Mouse (Mus musculus): ENCODE measurements around the gene Atp1a2. TPM values are rescaled to one million over a fixed set of nuclear protein-coding genes. Genes with fewer than 3 reads are reported as not detected.

Gene Atp1a2
- total and polyA plus RNA-seq, 2 experiments from 2014 or later = 119 to 572 TPM

DNA sequence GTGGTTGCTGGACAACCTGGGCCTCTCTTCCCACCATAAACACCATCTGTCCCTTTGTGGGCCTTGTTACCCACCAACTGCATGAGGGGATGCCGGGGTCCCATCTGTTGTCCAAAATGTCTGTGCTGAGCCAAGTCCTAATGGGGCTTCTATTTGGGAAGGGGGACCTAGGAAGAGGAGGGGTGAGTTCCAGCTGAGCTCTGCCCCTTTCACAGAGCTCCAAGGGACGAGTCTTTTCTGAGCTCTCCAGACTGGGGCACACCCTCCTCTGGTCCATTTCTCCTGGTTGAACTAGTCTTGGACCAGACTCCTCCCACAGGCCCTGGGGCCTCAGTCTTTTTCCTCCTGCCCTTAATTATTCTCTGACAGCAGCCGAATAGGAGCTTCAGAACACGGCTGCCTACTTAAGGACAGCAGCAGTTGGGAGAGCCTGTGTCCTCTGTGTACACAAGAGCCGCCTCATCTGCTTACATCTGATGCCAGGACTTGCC is 22.1 kb upstream of the Atp1a2 start:
- H3K27ac ChIP-seq = peak overlapping the region; percentile 66; the same call in 1 of the 2 replicates
- H3K36me3 ChIP-seq (ENCODE audit: insufficient read depth, low read length) = peaks cover 18% of the 10 kb centered on the region; the same call in 1 of the 2 replicates
- no peak for TF ChIP-seq CTCF (IDR thresholded peaks at IDR 0.05; ENCODE audit: low read depth)
- no peaks in the 10 kb centered on the region for H3K27me3 ChIP-seq (ENCODE audit: insufficient read depth, low read length)
- no peaks in the 10 kb centered on the region for H3K9me3 ChIP-seq (ENCODE audit: low read length)
- 26% methylated on average over 5 of the region's 5 CpGs for WGBS
- DNase-seq (ENCODE audit: low spot score) (peak; percentile 60), ATAC-seq (peak; percentile 61)
- H3K4me2 ChIP-seq (ENCODE audit: low read depth, low read length) = no peak overlapping the region
- H3K4me3 ChIP-seq (ENCODE audit: low read length) = no peak overlapping the region
- peaks cover 9% of the 10 kb centered on the region; the same call in 1 of the 2 replicates for H3K4me1 ChIP-seq (ENCODE audit: insufficient read depth, low read length)
- H3K9ac ChIP-seq (replicated peaks; ENCODE audit: low read length) = no peak overlapping the region

DNA sequence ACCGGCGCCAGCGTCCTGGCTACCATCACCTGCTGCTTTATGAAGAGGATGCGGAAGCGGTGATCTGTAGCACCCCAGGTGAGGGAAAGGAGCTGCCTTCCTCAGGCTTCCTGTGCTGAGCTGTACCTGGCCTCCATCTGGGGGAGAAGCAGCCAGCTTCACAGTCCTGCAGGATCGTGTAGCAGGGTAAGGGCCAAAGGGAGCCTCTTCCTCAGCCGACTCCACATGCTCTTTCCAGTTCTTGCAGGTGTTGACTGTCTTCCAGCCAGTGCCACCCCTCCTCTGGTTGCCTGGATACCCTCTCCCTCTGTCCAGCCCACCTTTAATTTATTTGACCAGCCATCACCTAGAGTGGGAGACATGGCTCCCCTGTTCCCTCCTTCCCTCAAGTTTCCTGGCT is 21.5 kb upstream of the Atp1a2 start:
- Histone ChIP-seq H3K27me3 (ENCODE audit: insufficient read depth, low read length) (no peaks in the 10 kb centered on the region), H3K4me2 (ENCODE audit: low read depth, low read length) (no peak overlapping the region), H3K9ac (replicated peaks; ENCODE audit: low read length) (no peak overlapping the region), H3K4me3 (ENCODE audit: low read length) (no peak overlapping the region), H3K4me1 (ENCODE audit: insufficient read depth, low read length) (peaks cover 9% of the 10 kb centered on the region; the same call in 1 of the 2 replicates), H3K9me3 (ENCODE audit: low read length) (no peaks in the 10 kb centered on the region), H3K36me3 (ENCODE audit: insufficient read depth, low read length) (peaks cover 18% of the 10 kb centered on the region; the same call in 1 of the 2 replicates), H3K27ac (peak overlapping the region; percentile 66)
- WGBS = 60% methylated on average over 7 of the region's 7 CpGs
- DNase-seq (ENCODE audit: low spot score) (no peak), ATAC-seq (no peak)
- no peak for TF ChIP-seq CTCF (IDR thresholded peaks at IDR 0.05; ENCODE audit: low read depth)

DNA sequence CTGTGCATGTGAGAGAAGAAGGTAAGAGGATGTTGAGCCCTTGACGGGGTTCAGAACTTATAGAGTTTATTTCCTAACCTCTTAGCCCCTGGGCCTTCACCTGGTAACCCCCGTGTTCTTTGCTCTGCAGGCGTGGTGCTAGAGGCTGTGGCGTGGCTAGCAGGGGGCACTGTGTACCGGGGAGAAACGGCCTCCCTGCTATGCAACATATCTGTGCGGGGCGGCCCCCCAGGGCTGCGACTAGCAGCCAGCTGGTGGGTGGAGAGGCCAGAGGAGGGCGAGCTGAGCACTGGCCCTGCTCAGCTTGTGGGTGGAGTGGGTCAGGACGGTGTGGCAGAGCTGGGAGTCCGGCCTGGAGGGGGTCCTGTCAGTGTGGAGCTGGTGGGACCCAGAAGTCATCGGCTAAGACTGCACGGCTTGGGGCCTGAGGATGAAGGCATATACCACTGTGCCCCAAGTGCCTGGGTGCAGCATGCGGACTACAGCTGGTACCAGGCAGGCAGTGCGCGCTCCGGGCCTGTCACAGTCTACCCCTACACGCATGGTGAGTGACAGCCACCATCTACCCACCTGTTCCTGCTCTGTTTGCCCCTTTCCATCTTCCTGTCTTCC is 20.7 kb upstream of the Atp1a2 start:
- H3K27ac ChIP-seq = no peak overlapping the region
- H3K36me3 ChIP-seq (ENCODE audit: insufficient read depth, low read length) = peaks cover 18% of the 10 kb centered on the region; the same call in 1 of the 2 replicates

DNA sequence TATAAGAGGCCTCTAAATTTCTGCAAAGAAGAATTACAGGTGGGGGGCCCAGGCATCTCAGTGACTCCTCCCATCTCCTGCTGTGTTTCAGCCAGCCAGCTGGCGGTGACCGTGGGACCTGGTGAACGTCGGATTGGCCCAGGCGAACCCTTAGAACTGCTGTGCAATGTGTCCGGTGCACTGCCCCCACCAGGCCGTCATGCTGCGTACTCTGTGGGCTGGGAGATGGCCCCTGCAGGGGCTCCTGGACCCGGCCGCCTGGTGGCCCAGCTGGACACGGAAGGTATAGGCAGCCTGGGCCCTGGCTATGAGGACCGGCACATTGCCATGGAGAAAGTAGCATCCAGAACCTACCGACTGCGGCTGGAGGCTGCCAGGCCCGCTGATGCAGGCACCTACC is 20.1 kb upstream of the Atp1a2 start:
- Histone ChIP-seq H3K27ac (no peak overlapping the region), H3K4me1 (ENCODE audit: insufficient read depth, low read length) (peaks cover 23% of the 10 kb centered on the region)
- DNase-seq (ENCODE audit: low spot score) = no peak

More for the DNA sequence above, 20.7 kb upstream of the Atp1a2 start:
- Histone ChIP-seq H3K27me3 (ENCODE audit: insufficient read depth, low read length) (no peaks in the 10 kb centered on the region), H3K4me3 (ENCODE audit: low read length) (no peak overlapping the region), H3K4me1 (ENCODE audit: insufficient read depth, low read length) (peaks cover 18% of the 10 kb centered on the region), H3K9me3 (ENCODE audit: low read length) (no peaks in the 10 kb centered on the region), H3K9ac (replicated peaks; ENCODE audit: low read length) (no peak overlapping the region), H3K4me2 (ENCODE audit: low read depth, low read length) (no peak overlapping the region)
- no peak for TF ChIP-seq CTCF (IDR thresholded peaks at IDR 0.05; ENCODE audit: low read depth)
- DNase-seq (ENCODE audit: low spot score) = no peak
- ATAC-seq = no peak
- 62% methylated on average over 19 of the region's 19 CpGs for WGBS

DNA sequence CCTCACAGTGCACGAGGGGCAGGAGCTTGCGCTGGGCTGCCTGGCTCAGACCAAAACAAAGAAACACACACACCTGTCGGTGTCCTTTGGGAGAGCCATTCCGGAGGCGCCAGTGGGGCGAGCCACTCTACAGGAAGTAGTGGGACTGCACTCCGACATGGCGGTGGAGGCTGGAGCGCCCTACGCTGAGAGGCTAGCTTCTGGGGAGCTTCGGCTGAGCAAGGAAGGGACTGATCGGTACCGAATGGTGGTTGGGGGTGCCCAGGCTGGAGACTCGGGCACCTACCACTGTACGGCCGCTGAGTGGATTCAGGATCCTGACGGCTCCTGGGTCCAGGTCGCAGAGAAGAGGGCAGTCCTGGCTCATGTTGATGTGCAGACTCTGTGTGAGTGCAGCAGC is 19.6 kb upstream of the Atp1a2 start:
- no peaks in the 10 kb centered on the region for H3K9me3 ChIP-seq (ENCODE audit: low read length)
- no peak for ATAC-seq
- H3K27ac ChIP-seq = no peak overlapping the region
- no peak overlapping the region for H3K4me3 ChIP-seq (ENCODE audit: low read length)
- H3K4me2 ChIP-seq (ENCODE audit: low read depth, low read length) = no peak overlapping the region
- H3K36me3 ChIP-seq (ENCODE audit: insufficient read depth, low read length) = peaks cover 18% of the 10 kb centered on the region; the same call in 1 of the 2 replicates
- DNase-seq (ENCODE audit: low spot score) = no peak
- H3K27me3 ChIP-seq (ENCODE audit: insufficient read depth, low read length) = no peaks in the 10 kb centered on the region
- no peak overlapping the region for H3K9ac ChIP-seq (replicated peaks; ENCODE audit: low read length)
- 65% methylated on average over 18 of the region's 18 CpGs for WGBS
- H3K4me1 ChIP-seq (ENCODE audit: insufficient read depth, low read length) = peaks cover 24% of the 10 kb centered on the region
- no peak for TF ChIP-seq CTCF (IDR thresholded peaks at IDR 0.05; ENCODE audit: low read depth)

More for the DNA sequence above, 20.1 kb upstream of the Atp1a2 start:
- 0 out of 2 replicates have a peak overlapping the region, but pooled peaks have one; percentile 17 for H3K9ac ChIP-seq (replicated peaks; ENCODE audit: low read length)
- peaks cover 18% of the 10 kb centered on the region; the same call in 1 of the 2 replicates for H3K36me3 ChIP-seq (ENCODE audit: insufficient read depth, low read length)
- no peaks in the 10 kb centered on the region for H3K27me3 ChIP-seq (ENCODE audit: insufficient read depth, low read length)
- TF ChIP-seq CTCF (IDR thresholded peaks at IDR 0.05; ENCODE audit: low read depth) = no peak
- 46% methylated on average over 15 of the region's 15 CpGs for WGBS
- no peak overlapping the region for H3K4me2 ChIP-seq (ENCODE audit: low read depth, low read length)
- H3K9me3 ChIP-seq (ENCODE audit: low read length) = no peaks in the 10 kb centered on the region
- H3K4me3 ChIP-seq (ENCODE audit: low read length) = no peak overlapping the region
- ATAC-seq = no peak

DNA sequence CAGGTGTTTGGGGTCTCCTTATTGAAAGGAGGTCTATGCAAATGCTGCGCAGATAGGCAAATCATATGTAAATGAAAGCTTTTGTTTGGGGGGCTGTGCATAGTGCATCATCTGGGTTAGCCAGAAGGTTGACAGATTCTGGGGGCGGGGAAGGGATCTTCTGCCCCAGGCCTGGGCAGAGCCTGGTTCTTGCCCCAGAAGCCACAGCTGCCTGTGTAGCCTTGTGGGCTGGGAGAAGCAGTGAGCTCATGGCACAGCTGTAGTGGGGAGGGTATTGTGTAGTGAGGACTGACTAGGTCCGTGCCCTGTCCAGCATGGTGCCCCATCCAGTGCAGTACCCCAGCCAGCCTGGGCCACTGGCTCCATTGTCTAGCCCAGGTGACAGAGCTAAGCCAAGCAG is 17.0 kb upstream of the Atp1a2 start:
- Histone ChIP-seq H3K4me1 (ENCODE audit: insufficient read depth, low read length) (peaks cover 24% of the 10 kb centered on the region), H3K9ac (replicated peaks; ENCODE audit: low read length) (peak overlapping the region; percentile 38; the same call in 1 of the 2 replicates), H3K4me3 (ENCODE audit: low read length) (no peak overlapping the region), H3K27ac (0 out of 2 replicates have a peak overlapping the region, but pooled peaks have one; percentile 26), H3K9me3 (ENCODE audit: low read length) (no peaks in the 10 kb centered on the region), H3K36me3 (ENCODE audit: insufficient read depth, low read length) (peaks cover 16% of the 10 kb centered on the region; the same call in 1 of the 2 replicates), H3K27me3 (ENCODE audit: insufficient read depth, low read length) (no peaks in the 10 kb centered on the region), H3K4me2 (ENCODE audit: low read depth, low read length) (peak overlapping the region; percentile 36)
- no peak for ATAC-seq
- no peak for TF ChIP-seq CTCF (IDR thresholded peaks at IDR 0.05; ENCODE audit: low read depth)
- WGBS = 23% methylated on average over 3 of the region's 3 CpGs
- DNase-seq (ENCODE audit: low spot score) = no peak

All from hindbrain, postnatal 0 days (tissue).